Mouse (Mus musculus) small intestine, adult 2 months (tissue): ENCODE results near the gene Ankzf1. TPM values are rescaled to one million over a fixed set of nuclear protein-coding genes. Genes with fewer than 3 reads are reported as not detected.

Experiments
- H3K27ac ChIP-seq: fragments of 200-500 bp; 2 replicates; pipeline ENCODE4 v1.5.1; 2012; ENCODE audit warnings: low read depth, low read length, control low read depth, inconsistent platforms; ENCODE audit not compliant: insufficient read depth
- H3K27me3 ChIP-seq: fragments of 200-500 bp; 2 replicates; pipeline ENCODE4 v1.6.1; 2012; ENCODE audit warnings: mild to moderate bottlenecking, moderate library complexity, low read length, inconsistent platforms; ENCODE audit not compliant: control insufficient read depth, insufficient read depth
- H3K36me3 ChIP-seq: fragments of 200-500 bp; 2 replicates; pipeline ENCODE4 v1.6.1; 2012; ENCODE audit warnings: mild to moderate bottlenecking, low read length, control low read depth, inconsistent platforms; ENCODE audit not compliant: control insufficient read depth, insufficient read depth
- H3K4me1 ChIP-seq: fragments of 200-500 bp; 2 replicates; pipeline ENCODE4 v1.6.1; 2012; ENCODE audit warnings: low read length, inconsistent platforms, mixed read lengths; ENCODE audit not compliant: control insufficient read depth, insufficient read depth, insufficient read length
- H3K4me3 ChIP-seq: fragments of 200-500 bp; 2 replicates; pipeline ENCODE4 v1.5.1; 2012; ENCODE audit warnings: low read depth, mild to moderate bottlenecking, control low read depth, inconsistent platforms, low read length, moderate library complexity
- CTCF ChIP-seq: fragments of 200-500 bp; IDR thresholded peaks from 2 replicates; pipeline ENCODE4 v1.5.1; 2012; ENCODE audit warnings: low read depth, mild to moderate bottlenecking, control low read depth, inconsistent platforms, low read length, moderate library complexity, mixed read lengths; ENCODE audit not compliant: insufficient replicate concordance, insufficient read length; ENCODE audit errors: extremely low read depth
- POLR2A ChIP-seq: fragments of 200-500 bp; IDR thresholded peaks from 2 replicates; pipeline ENCODE4 v1.6.1; 2012; ENCODE audit warnings: low read depth, mild to moderate bottlenecking, control low read depth, inconsistent platforms, low read length, moderate library complexity
- WGBS: fragments of 180-500 bp; shearing (Covaris S2); methylation state at CpG from one replicate; pipeline ENCODE4 v1.1.7; 2018; 5-methylcytosine and 5-hydroxymethylcytosine counted together
- polyA plus RNA-seq: library from polyadenylated mRNA; depleted of rRNA; stranded (reverse); fragments of >200 nt; gene quantifications from 2 replicates; pipeline ENCODE4 v1.2.3, GENCODE M21; 2012

The Ankzf1 gene
- polyA plus RNA-seq, 1 experiment, result 16.2 TPM

GRCm38 (mm10) chr1:75159540-75160255 lies 32.3 kb upstream of the Ankzf1 start:
- Histone ChIP-seq H3K36me3 (no peaks in the 10 kb centered on the region), H3K27me3 (no peaks in the 10 kb centered on the region), H3K4me1 (no peaks in the 10 kb centered on the region), H3K27ac (no peak overlapping the region), H3K4me3 (no peak overlapping the region)
- TF ChIP-seq CTCF (no peak), POLR2A (no peak)
- 69% methylated on average over 5 of the region's 5 CpGs for WGBS

GRCm38 (mm10) chr1:75160256-75160617 lies 31.7 kb upstream of the Ankzf1 start:
- no peak for TF ChIP-seq POLR2A
- TF ChIP-seq CTCF, result no peak
- Histone ChIP-seq H3K27ac (no peak overlapping the region), H3K4me3 (no peak overlapping the region), H3K27me3 (no peaks in the 10 kb centered on the region), H3K4me1 (no peaks in the 10 kb centered on the region), H3K36me3 (no peaks in the 10 kb centered on the region)
- WGBS, result 90% methylated on average over 4 of the region's 4 CpGs

GRCm38 (mm10) chr1:75168093-75168471 lies 23.9 kb upstream of the Ankzf1 start:
- WGBS, result 3% methylated on average over 7 of the region's 7 CpGs
- H3K4me3 ChIP-seq, result peak overlapping the region; percentile 75
- H3K36me3 ChIP-seq, result peaks cover 27% of the 10 kb centered on the region
- TF ChIP-seq POLR2A (no peak), CTCF (no peak)
- H3K27me3 ChIP-seq, result no peaks in the 10 kb centered on the region
- peak overlapping the region; percentile 47 for H3K27ac ChIP-seq
- peaks cover 5% of the 10 kb centered on the region for H3K4me1 ChIP-seq

GRCm38 (mm10) chr1:75168472-75169464 lies 23.2 kb upstream of the Ankzf1 start, which contains the start of gene Zfand2b:
Gene Zfand2b, plus strand, starts transcription at chr1:75168646.
- Histone ChIP-seq H3K27ac (peak within 1 kb of the TSS; percentile 47), H3K36me3 (peaks cover 34% of the 10 kb centered on the region), H3K4me1 (peaks cover 5% of the 10 kb centered on the region), H3K27me3 (no peaks in the 10 kb centered on the region), H3K4me3 (peak within 1 kb of the TSS; percentile 75)
- TF ChIP-seq CTCF, result no peak
- TF ChIP-seq POLR2A, result peak; percentile 85
- 3% methylated on average over 59 of the region's 59 CpGs for WGBS

- Histone ChIP-seq H3K36me3 (peaks cover 27% of the 10 kb centered on the region), H3K4me3 (peak overlapping the region; percentile 82), H3K27ac (no peak overlapping the region), H3K4me1 (peaks cover 12% of the 10 kb centered on the region), H3K27me3 (no peaks in the 10 kb centered on the region)
- WGBS, result 2% methylated on average over 23 of the region's 23 CpGs
- TF ChIP-seq POLR2A (no peak), CTCF (no peak)
Measured at GRCm38 (mm10) chr1:75179334-75180104, 12.4 kb upstream of the Ankzf1 start.

GRCm38 (mm10) chr1:75180105-75180590 lies 11.8 kb upstream of the Ankzf1 start, which contains the start of gene Abcb6:
Gene Abcb6, minus strand, starts transcription at chr1:75180392.
- Histone ChIP-seq H3K4me3 (peak within 1 kb of the TSS; percentile 82), H3K36me3 (peaks cover 31% of the 10 kb centered on the region), H3K27ac (peak within 1 kb of the TSS; percentile 35; the same call in 1 of the 2 replicates), H3K4me1 (peaks cover 12% of the 10 kb centered on the region), H3K27me3 (no peaks in the 10 kb centered on the region)
- no peak for TF ChIP-seq CTCF
- TF ChIP-seq POLR2A, result 0 out of 2 replicates have a peak, but pooled peaks have one; percentile 20
- WGBS, result under 1% methylated on average over 31 of the region's 31 CpGs
